Mouse (Mus musculus) limb, embryonic 14.5 days (tissue): Measurements from ENCODE around the gene Csnk1g1. TPM values are rescaled to one million over a fixed set of nuclear protein-coding genes. Genes with fewer than 3 reads are reported as not detected.

ENCODE experiments used
- ATAC-seq: fragments of 200-750 bp; cut with Nextera tagmentation; 2 replicates; pipeline ENCODE4 v1.8.0; 2017; ENCODE audit warnings: low read depth, moderate number of reproducible peaks, moderate TSS enrichment; ENCODE audit not compliant: low FRiP score
- DNase-seq: peaks from one replicate; pipeline ENCODE4 v3.0.0-alpha.2; 2015; ENCODE audit warnings: low spot score
- H3K27ac ChIP-seq: fragments of 300-500 bp; sonication (generic); replicated peaks from 2 replicates; pipeline ENCODE4 v1.5.1; 2014; ENCODE audit warnings: low read depth, mild to moderate bottlenecking, low read length, moderate library complexity, mixed read lengths
- H3K27me3 ChIP-seq: fragments of 300-500 bp; sonication (generic); 2 replicates; pipeline ENCODE4 v1.6.1; 2014; ENCODE audit warnings: low read length, mixed read lengths; ENCODE audit not compliant: control insufficient read depth, insufficient read depth
- H3K36me3 ChIP-seq: fragments of 300-500 bp; sonication (generic); 2 replicates; pipeline ENCODE4 v1.6.1; 2014; ENCODE audit warnings: mild to moderate bottlenecking, low read length, moderate library complexity, mixed read lengths; ENCODE audit not compliant: control insufficient read depth, insufficient read depth
- H3K4me1 ChIP-seq: fragments of 300-500 bp; sonication (generic); 2 replicates; pipeline ENCODE4 v1.6.1; 2014; ENCODE audit warnings: antibody characterized with exemption, low read length, mixed read lengths; ENCODE audit not compliant: control insufficient read depth, insufficient read depth
- H3K4me2 ChIP-seq: fragments of 300-500 bp; sonication (generic); replicated peaks from 2 replicates; pipeline ENCODE4 v1.6.1; 2014; ENCODE audit warnings: low read depth, mild to moderate bottlenecking, low read length, moderate library complexity; ENCODE audit not compliant: severe bottlenecking
- H3K4me3 ChIP-seq: fragments of 300-500 bp; sonication (generic); replicated peaks from 2 replicates; pipeline ENCODE4 v1.5.1; 2014; ENCODE audit warnings: low read length
- H3K9ac ChIP-seq: fragments of 300-500 bp; sonication (generic); 2 replicates; pipeline ENCODE4 v1.6.1; 2014; ENCODE audit warnings: mild to moderate bottlenecking, low read depth, low read length, moderate library complexity; ENCODE audit not compliant: severe bottlenecking
- H3K9me3 ChIP-seq: fragments of 300-500 bp; sonication (generic); 2 replicates; pipeline ENCODE4 v1.6.1; 2016; ENCODE audit warnings: low read length; ENCODE audit not compliant: control insufficient read depth
- POLR2A ChIP-seq: fragments of 200-500 bp; IDR thresholded peaks from 2 replicates; pipeline ENCODE4 v1.8.0; 2012; ENCODE audit warnings: inconsistent platforms, mild to moderate bottlenecking, moderate library complexity, borderline replicate concordance; ENCODE audit not compliant: insufficient read depth, insufficient read length; ENCODE audit errors: extremely low read depth
- WGBS: fragments of 180-500 bp; shearing (Covaris S2); extraction: QIAGEN DNeasy Blood & Tissue Kit; methylation state at CpG from one replicate; pipeline ENCODE4 v1.1.7; 2014; 5-methylcytosine and 5-hydroxymethylcytosine counted together
- polyA plus RNA-seq, 2 experiments: library from polyadenylated mRNA; depleted of rRNA in 1 of 2; stranded (reverse) in 1 of 2; unstranded in 1 of 2; fragments of >200 nt; fragmentation: Nextera tagmentation in 1 of 2; extraction: Ambion mirVana in 1 of 2; gene quantifications; 2 replicates each; pipeline versions ENCODE4 v1.2.1 to v1.2.3; 2012 to 2014

Csnk1g1 gene
- polyA plus RNA-seq, 2 experiments: 12.9 to 19.4 TPM

DNA sequence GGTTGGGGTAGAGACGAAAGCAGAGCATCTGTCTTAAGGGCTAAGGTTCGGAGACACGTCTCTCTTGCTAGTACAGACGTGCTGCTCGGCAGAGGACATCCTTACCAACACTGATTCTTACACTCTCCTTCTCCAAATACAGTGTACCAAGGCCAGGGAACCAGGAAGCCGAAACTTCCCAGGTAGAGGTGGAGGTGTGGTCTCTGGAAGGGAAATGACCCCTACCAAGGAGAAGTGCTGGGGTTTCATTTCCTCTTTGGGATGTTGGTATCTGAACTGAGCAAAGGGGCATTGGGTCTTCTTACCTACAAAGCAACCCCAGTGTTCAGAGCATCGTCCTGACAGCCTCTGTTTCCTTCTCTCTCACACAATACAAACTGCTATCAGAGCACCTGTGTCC, 164.0 kb downstream of the Csnk1g1 start:
- Histone ChIP-seq H3K9me3 (no peaks in the 10 kb centered on the region), H3K9ac (no peak overlapping the region), H3K27ac (no peak overlapping the region), H3K27me3 (peaks cover 21% of the 10 kb centered on the region; the same call in 1 of the 2 replicates), H3K4me1 (no peaks in the 10 kb centered on the region), H3K4me3 (no peak overlapping the region), H3K36me3 (no peaks in the 10 kb centered on the region), H3K4me2 (no peak overlapping the region)
- no peak for DNase-seq
- no peak for ATAC-seq
- TF ChIP-seq POLR2A: no peak
- WGBS: 90% methylated on average over 7 of the region's 7 CpGs

DNA sequence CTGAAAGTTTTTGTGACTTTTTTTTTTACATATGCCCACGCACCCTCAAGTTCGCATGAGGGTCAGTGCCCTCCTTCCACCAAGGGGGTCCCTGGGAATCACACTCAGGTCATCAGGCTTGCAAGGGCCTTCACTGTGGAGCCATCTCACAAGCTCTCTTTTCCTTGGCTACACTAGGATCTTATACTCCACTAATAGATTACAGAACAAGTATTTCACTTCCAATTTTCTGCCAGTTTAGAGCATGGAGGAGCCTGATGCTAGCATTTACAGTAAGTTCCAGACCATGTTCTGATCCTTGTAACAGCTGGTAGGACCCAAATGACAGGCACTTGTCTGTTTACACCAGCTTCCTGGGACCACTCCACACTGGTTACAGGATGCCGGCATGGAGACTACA, 169.3 kb downstream of the Csnk1g1 start:
- no peak for ATAC-seq

DNA sequence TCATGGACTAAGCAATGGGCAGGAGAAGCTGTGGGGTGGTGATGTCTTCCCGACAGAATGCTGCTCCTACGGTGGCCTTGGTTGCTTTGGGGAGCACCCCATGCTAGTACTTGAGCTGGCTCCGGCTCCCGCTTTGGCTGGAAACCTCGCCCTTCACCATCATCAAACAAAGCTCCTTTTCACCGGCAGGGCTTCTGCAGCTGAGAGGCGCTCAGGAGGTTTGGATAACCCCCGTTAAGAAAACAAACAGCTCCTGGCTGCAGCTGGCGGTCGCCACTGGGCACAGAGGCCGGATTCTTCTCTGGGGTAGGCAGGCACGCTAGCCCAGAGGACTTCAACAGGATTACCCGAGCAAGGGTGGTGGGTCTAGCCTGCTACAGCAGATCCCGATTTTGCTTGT, 169.8 kb downstream of the Csnk1g1 start:
- H3K27ac ChIP-seq: peak overlapping the region; percentile 81
- peak; percentile 70 for ATAC-seq

More for the DNA sequence above, 169.3 kb downstream of the Csnk1g1 start:
- H3K27ac ChIP-seq: peak overlapping the region; percentile 81
- H3K9me3 ChIP-seq: no peaks in the 10 kb centered on the region
- 0 out of 2 replicates have a peak overlapping the region, but pooled peaks have one; percentile 12 for H3K9ac ChIP-seq
- TF ChIP-seq POLR2A: no peak
- 74% methylated on average over 3 of the region's 3 CpGs for WGBS
- peak overlapping the region; percentile 28; the same call in 1 of the 2 replicates for H3K4me2 ChIP-seq
- peaks cover 3% of the 10 kb centered on the region; the same call in 1 of the 2 replicates for H3K4me1 ChIP-seq
- no peaks in the 10 kb centered on the region for H3K36me3 ChIP-seq
- H3K27me3 ChIP-seq: no peaks in the 10 kb centered on the region
- DNase-seq: no peak
- no peak overlapping the region for H3K4me3 ChIP-seq

DNA sequence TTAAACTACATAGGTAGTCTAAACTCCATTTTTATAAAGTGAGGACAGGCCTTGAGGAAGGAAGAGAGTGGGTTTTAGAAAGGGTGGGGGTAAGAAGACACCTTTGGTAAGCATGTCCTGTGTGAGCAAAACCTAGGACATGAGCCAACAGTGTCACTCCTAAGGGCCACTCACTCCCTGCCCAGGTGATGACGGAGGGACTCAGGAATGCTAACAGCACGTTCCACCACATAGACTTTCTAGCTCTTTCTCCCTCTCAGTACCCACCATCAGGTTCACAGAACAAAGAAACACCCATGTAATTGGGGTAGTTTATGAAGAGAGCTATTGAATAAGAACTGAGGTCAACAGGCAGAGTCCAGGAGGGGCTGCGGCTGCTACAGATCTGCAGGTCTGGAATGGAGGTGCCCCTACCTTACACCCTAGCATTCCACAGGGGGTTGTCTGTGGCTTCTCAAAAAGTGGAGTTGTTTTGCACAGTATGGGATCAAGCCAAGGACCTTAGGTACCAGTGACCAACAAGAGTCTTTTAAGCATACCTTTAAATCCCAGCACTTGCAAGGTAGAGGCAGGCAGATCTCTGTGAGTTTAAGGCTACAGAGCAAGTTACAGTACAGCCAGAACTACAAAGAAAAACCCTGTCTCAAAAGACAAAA, 172.2 kb downstream of the Csnk1g1 start:
- Histone ChIP-seq H3K4me1 (peaks cover 3% of the 10 kb centered on the region; the same call in 1 of the 2 replicates), H3K4me2 (no peak overlapping the region), H3K27ac (no peak overlapping the region), H3K9ac (no peak overlapping the region), H3K36me3 (no peaks in the 10 kb centered on the region), H3K4me3 (no peak overlapping the region), H3K27me3 (no peaks in the 10 kb centered on the region), H3K9me3 (no peaks in the 10 kb centered on the region)
- ATAC-seq: no peak
- WGBS: 67% methylated on average over 3 of the region's 3 CpGs
- no peak for TF ChIP-seq POLR2A
- DNase-seq: no peak

More for the DNA sequence above, 169.8 kb downstream of the Csnk1g1 start:
- Histone ChIP-seq H3K9ac (0 out of 2 replicates have a peak overlapping the region, but pooled peaks have one; percentile 12), H3K36me3 (no peaks in the 10 kb centered on the region), H3K9me3 (no peaks in the 10 kb centered on the region), H3K27me3 (no peaks in the 10 kb centered on the region), H3K4me2 (peak overlapping the region; percentile 28; the same call in 1 of the 2 replicates), H3K4me3 (no peak overlapping the region), H3K4me1 (peaks cover 3% of the 10 kb centered on the region; the same call in 1 of the 2 replicates)
- 9% methylated on average over 14 of the region's 14 CpGs for WGBS
- peak; percentile 56 for DNase-seq
- TF ChIP-seq POLR2A: no peak

DNA sequence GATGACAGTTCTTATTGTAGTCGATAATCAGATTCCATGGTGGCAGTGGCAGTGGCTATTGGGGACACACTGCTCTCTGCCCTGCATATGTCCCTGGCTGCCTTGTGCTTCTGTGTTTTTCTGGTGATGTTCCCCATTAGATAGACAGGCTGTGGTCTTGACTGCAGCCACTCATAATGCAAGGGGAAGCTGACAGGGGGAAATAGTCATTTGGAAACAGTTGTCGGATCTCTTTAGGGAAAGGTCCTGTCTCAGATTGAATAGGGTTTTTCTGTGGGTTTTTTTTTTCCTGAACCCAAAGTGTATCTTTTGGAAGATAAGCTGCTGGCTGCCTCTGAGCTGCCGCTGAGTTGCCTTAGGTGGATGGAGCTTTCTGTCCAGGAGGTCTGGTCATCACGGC, 173.3 kb downstream of the Csnk1g1 start:
- TF ChIP-seq POLR2A: no peak
- Histone ChIP-seq H3K4me2 (no peak overlapping the region), H3K4me1 (peaks cover 3% of the 10 kb centered on the region; the same call in 1 of the 2 replicates), H3K4me3 (no peak overlapping the region), H3K9me3 (no peaks in the 10 kb centered on the region), H3K9ac (no peak overlapping the region), H3K27ac (no peak overlapping the region), H3K36me3 (peaks cover 9% of the 10 kb centered on the region), H3K27me3 (no peaks in the 10 kb centered on the region)
- no peak for ATAC-seq
- DNase-seq: no peak
- 88% methylated on average over 4 of the region's 4 CpGs for WGBS
